In genomic region chr17:39010675-39011638, GRCm38 (mm10) we compare ENCODE assay signal across 11 mouse cellular contexts. TPM values are rescaled to one million over a fixed set of nuclear protein-coding genes. Genes with fewer than 3 reads are reported as not detected.
DNase-seq lines count a peak whose midpoint lies in the region; ATAC-seq and TF ChIP-seq lines count a peak whose summit lies in the region.
"Had no signal": no experiment of that assay in that cellular context is flagged by ENCODE, and none has a peak within 500 bp of the region (broad histone marks: within the 10 kb centered on the region; RNA-seq: fewer than 3 reads in every experiment).

No protein-coding gene starts in this region.

- H3K36me3 ChIP-seq in heart, embryonic 16.5 days (ENCODE audit: control insufficient read depth, insufficient read depth), result no peaks in the 10 kb centered on the region
- H3K36me3 ChIP-seq in hindbrain, embryonic 14.5 days (replicated peaks; ENCODE audit: control insufficient read depth, insufficient read depth), result no peaks in the 10 kb centered on the region
- no peaks in the 10 kb centered on the region for H3K36me3 ChIP-seq in midbrain, postnatal 0 days (ENCODE audit: insufficient read depth, low read length)

- no peak for TF ChIP-seq CTCF in midbrain, postnatal 0 days (IDR thresholded peaks at IDR 0.05)

- no peaks in the 10 kb centered on the region for H3K4me1 ChIP-seq in heart, embryonic 16.5 days (ENCODE audit: control insufficient read depth, insufficient read depth, low read length)
- no peaks in the 10 kb centered on the region for H3K4me1 ChIP-seq in hindbrain, embryonic 14.5 days (replicated peaks; ENCODE audit: control insufficient read depth, insufficient read depth, low read length)
- H3K4me1 ChIP-seq in midbrain, postnatal 0 days (ENCODE audit: insufficient read depth, low read length), result no peaks in the 10 kb centered on the region

- H3K4me2 ChIP-seq in heart, embryonic 16.5 days (ENCODE audit: low read depth, low read length), result peak overlapping the region; percentile 47
- peak overlapping the region; percentile 41 for H3K4me2 ChIP-seq in hindbrain, embryonic 14.5 days (replicated peaks)
- H3K4me2 ChIP-seq in midbrain, postnatal 0 days (ENCODE audit: low read depth, low read length, poor library complexity, severe bottlenecking), result peak overlapping the region; percentile 54

- H3K9me3 ChIP-seq in heart, embryonic 16.5 days (replicated peaks; ENCODE audit: control insufficient read depth, low read length), result no peaks in the 10 kb centered on the region
- H3K9me3 ChIP-seq in hindbrain, embryonic 14.5 days (ENCODE audit: control insufficient read depth, low read length), result 0 out of 2 replicates have a peak, but pooled peaks cover 4% of the 10 kb centered on the region
- H3K9me3 ChIP-seq in midbrain, postnatal 0 days (ENCODE audit: low read length), result 0 out of 2 replicates have a peak, but pooled peaks cover 5% of the 10 kb centered on the region

- 36% methylated on average over 30 of the region's 30 CpGs for WGBS in heart, embryonic 16.5 days
- 44% methylated on average over 30 of the region's 30 CpGs for WGBS in hindbrain, embryonic 14.5 days
- WGBS in midbrain, postnatal 0 days, result 33% methylated on average over 30 of the region's 30 CpGs

- DNase-seq in heart, postnatal 10 days, result no peak
- DNase-seq in embryo, embryonic 9.5 days (ENCODE audit: extremely low spot score), result peak; percentile 3
- no peak for DNase-seq in hindbrain, embryonic 14.5 days (ENCODE audit: low spot score)
- no peak for DNase-seq in midbrain, postnatal 0 days (ENCODE audit: low spot score)
- DNase-seq in spleen, postnatal 10 days (ENCODE audit: low spot score in 2 of 2), result no peak
- no peak for DNase-seq in gastrocnemius, postnatal 10 days
- no peak for DNase-seq in right cerebral cortex, adult 18-20 months
- DNase-seq: thymus, adult 18-20 months had no signal

- ATAC-seq in heart, embryonic 16.5 days (replicated peaks; ENCODE audit: extremely low read depth, insufficient read depth, low FRiP score), result no peak
- ATAC-seq in hindbrain, embryonic 14.5 days (ENCODE audit: low FRiP score), result 0 out of 2 replicates have a peak, but pooled peaks have one; percentile 62
- ATAC-seq in midbrain, postnatal 0 days (ENCODE audit: low FRiP score), result no peak

- no peak overlapping the region for H3K27ac ChIP-seq in heart, embryonic 16.5 days (ENCODE audit: low read length)
- H3K27ac ChIP-seq in hindbrain, embryonic 14.5 days, result no peak overlapping the region
- H3K27ac ChIP-seq in midbrain, postnatal 0 days (ENCODE audit: low read depth, low read length), result no peak overlapping the region

- no peak overlapping the region for H3K9ac ChIP-seq in heart, embryonic 16.5 days (ENCODE audit: low read length)
- H3K9ac ChIP-seq in hindbrain, embryonic 14.5 days, result no peak overlapping the region
- no peak overlapping the region for H3K9ac ChIP-seq in midbrain, postnatal 0 days (replicated peaks; ENCODE audit: low read length, poor library complexity, severe bottlenecking)

- H3K4me3 ChIP-seq in heart, embryonic 16.5 days (ENCODE audit: low read length), result peak overlapping the region; percentile 20
- peak overlapping the region; percentile 15 for H3K4me3 ChIP-seq in hindbrain, embryonic 14.5 days (replicated peaks; ENCODE audit: low read length)
- peak overlapping the region; percentile 37 for H3K4me3 ChIP-seq in midbrain, postnatal 0 days (ENCODE audit: low read depth, low read length)

- intact Hi-C loops in heart, postnatal 10 days (cut with DNase I), result no loop called here

- H3K27me3 ChIP-seq in heart, embryonic 16.5 days (ENCODE audit: control insufficient read depth, insufficient read depth, low read length), result no peaks in the 10 kb centered on the region
- no peaks in the 10 kb centered on the region for H3K27me3 ChIP-seq in hindbrain, embryonic 14.5 days (ENCODE audit: control insufficient read depth, insufficient read depth, low read length)
- H3K27me3 ChIP-seq in midbrain, postnatal 0 days (ENCODE audit: insufficient read depth, low read length), result no peaks in the 10 kb centered on the region

RNA-seq across cellular contexts. Expression of gene Esp24, which starts 25.5 kb away (rescaled TPM):
- not detected in 2 replicates for polyA plus RNA-seq in heart, embryonic 16.5 days (2015; fragmentation: Nextera tagmentation; extraction: Ambion mirVana)
- total RNA-seq in heart, postnatal 10 days (2021), result not detected
- not detected in 2 replicates for polyA plus RNA-seq in hindbrain, embryonic 14.5 days (2014; fragmentation: Nextera tagmentation; extraction: Ambion mirVana)
- total RNA-seq in midbrain, postnatal 0 days (2014; rRNA removed), result not detected in 2 replicates
- not detected in 2 replicates for polyA plus RNA-seq in midbrain, postnatal 0 days (2015; fragmentation: Nextera tagmentation; extraction: Ambion mirVana)
- not detected for total RNA-seq in gastrocnemius, postnatal 10 days (2021)
- total RNA-seq: left cerebral cortex, adult 8-10 months had no signal
- polyA plus RNA-seq: kidney, embryonic 14.5 days had no signal

RNA-seq across cellular contexts. Expression of gene Gm21903, which starts 32.2 kb away (rescaled TPM):
- not detected in 2 replicates for polyA plus RNA-seq in heart, embryonic 16.5 days (2015; fragmentation: Nextera tagmentation; extraction: Ambion mirVana)
- total RNA-seq in heart, postnatal 10 days (2021), result not detected
- polyA plus RNA-seq in hindbrain, embryonic 14.5 days (2014; fragmentation: Nextera tagmentation; extraction: Ambion mirVana), result not detected in 2 replicates
- not detected in 2 replicates for total RNA-seq in midbrain, postnatal 0 days (2014; rRNA removed)
- not detected in 2 replicates for polyA plus RNA-seq in midbrain, postnatal 0 days (2015; fragmentation: Nextera tagmentation; extraction: Ambion mirVana)
- total RNA-seq in gastrocnemius, postnatal 10 days (2021), result not detected
- total RNA-seq: left cerebral cortex, adult 8-10 months had no signal
- polyA plus RNA-seq: kidney, embryonic 14.5 days had no signal
